Mouse (Mus musculus): ENCODE measurements around the gene Ints5.

DNA sequence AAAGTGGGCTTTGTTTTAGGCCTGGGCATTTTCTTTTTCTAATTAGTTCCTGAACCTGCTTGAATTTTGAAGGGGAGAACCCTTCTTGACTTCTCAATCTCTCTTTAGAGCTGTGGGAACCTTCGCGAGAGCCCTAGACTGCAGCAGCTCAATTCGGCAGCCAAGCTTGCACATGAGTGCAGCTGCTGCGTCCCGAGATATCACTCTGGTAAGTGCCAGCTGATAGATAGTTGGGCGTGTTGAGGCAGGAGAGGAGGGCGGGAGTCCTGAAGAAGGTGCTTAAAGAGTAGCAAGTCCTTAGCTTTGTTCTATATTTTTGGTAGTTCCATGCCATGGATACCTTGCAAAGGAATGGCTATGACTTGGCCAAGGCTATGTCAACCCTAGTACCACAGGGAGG, 54.1 kb downstream of the Ints5 start:
- no peak for TF ChIP-seq USF1 (IDR thresholded peaks at IDR 0.05; ENCODE audit: low read depth)
- TF ChIP-seq CTCF (IDR thresholded peaks at IDR 0.05; ENCODE audit: control insufficient read depth, insufficient read depth, insufficient read length), result no peak
